Mouse (Mus musculus): ENCODE data around the gene Itgax. TPM values are rescaled to one million over a fixed set of nuclear protein-coding genes. Genes with fewer than 3 reads are reported as not detected.
"Not testable (repeated sequence)": the region's sequence is repeated elsewhere in the genome, so short reads cannot be mapped to it uniquely, and the experiment has no call there.

The Itgax gene
- under 1 TPM; 0.09 to 0.18 TPM for total RNA-seq (2021)
- long read RNA-seq, experiment 1 = 0 reads
- long read RNA-seq, experiment 2 = 0 reads

DNA sequence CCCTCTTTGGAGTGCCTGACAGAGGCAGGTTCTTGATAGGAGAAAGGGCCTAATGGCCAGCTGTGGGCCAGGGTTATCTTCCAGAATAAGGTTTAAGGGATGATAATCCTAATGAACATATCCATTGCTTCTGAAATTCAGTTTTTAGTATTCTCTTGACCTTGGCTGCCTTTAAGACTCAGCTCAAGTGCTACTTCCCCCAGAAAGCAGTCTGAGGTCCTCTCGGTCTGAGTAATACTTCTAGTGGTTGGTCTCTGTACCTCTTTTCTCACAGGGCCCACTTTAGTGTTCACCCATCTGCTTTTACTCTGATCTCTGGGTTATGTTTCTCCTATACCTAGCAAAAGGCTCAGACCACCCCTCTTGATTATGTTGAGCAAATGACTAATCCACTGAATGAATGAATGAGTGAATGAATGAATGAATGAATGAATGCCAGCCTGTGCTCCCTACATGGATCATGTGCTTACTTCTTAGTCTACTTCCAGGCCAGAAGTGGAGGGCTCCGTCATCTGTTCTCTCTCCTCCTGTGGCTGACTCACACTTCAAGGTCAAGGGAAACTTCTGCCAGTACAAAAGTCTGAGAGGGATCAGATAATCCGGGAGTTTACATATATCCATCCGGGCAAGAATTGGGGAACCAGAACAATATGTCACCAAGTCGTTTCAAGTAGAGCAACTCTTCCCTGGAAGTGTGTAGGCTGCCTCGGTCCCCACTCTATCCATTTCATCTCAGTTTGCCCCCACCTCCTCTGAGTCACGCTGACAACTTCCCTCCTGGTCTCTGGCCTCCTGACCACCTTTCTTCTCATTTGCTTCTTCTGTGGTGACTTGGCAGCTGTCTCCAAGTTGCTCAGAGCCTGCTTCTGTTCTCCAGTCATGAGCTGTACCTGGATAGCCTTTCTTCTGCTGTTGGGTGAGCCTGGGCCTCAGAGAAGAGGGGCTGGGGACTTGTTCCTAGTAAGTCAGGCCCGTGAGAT lies at the start of gene Itgax:
Gene Itgax, plus strand, starts transcription at position 807 of the 980 bp plus-strand sequence.
- no peak for DNase-seq

DNA sequence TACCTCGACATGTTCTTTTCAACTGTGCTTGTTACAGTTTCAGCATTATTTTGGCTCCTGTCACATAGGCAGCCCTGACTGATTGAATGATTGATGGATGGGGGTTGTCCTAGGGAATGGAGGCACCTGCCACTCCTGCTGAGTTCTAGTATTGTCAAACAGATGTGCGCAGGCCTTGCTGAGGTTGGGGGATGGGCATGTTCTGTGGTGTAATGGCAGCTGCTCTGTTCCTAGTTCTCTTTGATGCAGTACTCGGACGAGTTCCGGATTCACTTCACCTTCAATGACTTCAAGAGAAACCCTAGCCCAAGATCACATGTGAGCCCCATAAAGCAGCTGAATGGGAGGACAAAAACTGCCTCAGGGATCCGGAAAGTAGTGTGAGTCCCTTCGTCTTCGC lies 49.3 kb upstream of the Itgax start:
- DNase-seq = no peak

DNA sequence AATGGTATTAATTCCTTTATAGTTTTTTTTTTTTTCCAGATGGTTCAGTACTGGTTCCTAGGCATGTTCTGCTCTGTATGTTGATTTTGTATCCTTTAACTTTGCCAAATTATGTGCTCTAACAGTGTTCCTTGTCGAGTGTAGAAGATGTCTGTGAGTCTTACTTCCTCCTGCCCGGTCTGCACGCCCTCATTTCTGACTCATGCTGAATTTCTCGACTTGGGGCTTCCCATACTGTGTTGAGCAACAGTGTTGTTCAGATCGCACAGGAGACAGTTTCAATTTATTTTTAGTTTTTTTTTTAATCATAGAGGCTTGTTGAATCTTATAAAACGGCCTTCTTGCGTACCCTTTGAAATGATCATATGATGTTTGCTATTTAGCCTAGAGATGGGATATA lies 40.2 kb upstream of the Itgax start:
- no peak for DNase-seq

DNA sequence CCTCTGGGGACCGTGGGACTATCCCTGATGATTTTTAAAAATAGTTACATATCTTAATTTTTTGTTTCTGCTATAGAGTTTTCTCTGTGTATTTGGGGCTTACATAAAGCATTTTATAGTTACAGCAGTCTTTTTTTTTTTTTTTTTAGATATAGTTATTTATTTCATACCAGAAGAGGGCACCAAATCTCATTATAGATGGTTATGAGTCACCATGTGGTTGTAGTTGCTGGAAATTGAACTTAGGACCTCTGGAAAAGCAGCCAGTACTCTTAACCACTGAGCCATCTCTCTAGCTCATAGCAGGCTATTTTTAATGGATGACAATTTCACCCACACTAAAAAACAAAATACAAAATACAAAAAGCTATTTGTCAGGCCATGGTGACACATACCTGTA lies 31.2 kb upstream of the Itgax start:
- DNase-seq = no peak

DNA sequence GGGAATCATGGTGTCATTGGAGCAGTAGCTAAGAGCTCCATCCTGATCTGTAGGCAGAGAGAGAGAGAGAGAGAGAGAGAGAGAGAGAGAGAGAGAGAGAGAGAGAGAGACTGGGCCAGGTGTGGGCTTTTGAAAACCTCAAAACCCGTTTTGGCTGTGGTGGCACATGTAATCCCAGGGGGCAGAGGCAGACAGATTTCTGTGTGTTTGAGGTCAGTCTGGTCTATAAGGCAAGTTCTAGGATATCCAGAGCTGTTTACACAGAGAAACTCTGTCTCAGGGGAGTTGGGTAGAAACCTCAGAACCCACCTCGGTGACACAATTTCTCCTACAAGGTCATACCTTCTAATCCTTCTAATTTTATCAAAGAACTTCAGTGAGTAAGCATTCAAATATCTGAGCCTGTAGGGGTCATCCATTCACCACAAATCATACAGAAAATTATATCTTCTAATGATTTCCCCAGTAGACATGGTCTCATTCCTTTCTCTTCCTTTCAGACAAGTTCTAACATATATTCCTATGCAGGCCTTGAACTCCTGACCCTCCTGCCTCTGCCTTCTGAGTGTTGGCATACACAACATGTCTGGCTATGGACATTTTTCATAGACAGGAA lies 28.5 kb upstream of the Itgax start:
- DNase-seq = no peak

DNA sequence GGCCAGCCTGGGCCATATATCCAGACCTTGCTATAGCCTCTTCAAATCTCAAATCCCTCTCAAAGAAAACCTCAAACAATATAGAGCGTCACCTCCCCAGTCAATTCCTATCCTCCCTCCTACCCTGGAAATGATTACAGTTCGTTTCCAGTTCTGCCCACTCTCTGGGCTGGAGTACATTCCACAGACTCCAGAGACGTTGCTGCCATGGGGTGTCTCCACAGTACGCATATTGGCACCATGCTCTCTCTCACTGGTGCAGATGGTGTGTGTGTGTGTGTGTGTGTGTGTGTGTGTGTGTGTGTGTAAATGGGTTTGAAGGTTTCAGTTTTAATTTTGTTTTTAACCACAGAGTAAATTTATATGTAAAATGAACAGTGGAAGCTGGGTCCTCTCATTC lies 24.1 kb upstream of the Itgax start:
- no peak for DNase-seq

DNA sequence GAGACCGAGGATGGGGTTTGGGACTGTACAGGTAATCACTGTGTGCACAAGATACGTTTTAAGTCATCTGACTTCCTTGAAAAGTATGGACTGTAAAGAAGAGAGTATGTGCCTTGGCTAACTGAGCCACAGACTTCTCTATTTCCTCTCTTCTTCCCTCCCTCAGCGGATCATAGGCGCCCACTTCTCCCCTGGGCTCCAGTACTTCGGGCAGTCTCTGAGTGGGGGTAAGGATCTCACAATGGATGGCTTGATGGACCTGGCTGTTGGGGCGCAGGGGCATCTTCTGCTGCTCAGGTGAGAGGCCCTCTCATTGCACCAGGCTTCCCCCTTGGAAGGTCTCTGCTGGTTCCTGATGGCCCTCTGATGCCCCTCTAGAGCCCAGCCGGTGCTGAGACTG lies 21.9 kb upstream of the Itgax start:
- no peak for DNase-seq

DNA sequence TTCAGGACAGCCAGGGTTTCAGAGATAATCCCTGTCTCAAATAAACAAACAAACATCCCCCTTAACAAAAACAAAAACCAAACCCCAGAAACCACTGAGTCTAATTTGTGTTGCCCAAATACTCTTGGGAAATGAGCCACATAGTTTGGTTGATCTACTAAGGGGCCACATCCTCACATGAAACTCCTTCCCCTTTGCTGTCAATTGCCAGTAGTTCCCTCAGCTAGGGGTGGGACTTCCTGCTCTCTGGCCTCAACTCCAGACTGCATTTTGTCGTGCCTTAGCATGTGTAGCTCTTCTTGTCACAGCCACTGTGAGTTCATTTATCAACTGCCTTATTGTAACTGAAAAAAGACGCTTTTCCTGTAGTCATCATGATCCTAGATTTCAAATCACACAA lies 19.0 kb upstream of the Itgax start:
- DNase-seq = no peak

DNA sequence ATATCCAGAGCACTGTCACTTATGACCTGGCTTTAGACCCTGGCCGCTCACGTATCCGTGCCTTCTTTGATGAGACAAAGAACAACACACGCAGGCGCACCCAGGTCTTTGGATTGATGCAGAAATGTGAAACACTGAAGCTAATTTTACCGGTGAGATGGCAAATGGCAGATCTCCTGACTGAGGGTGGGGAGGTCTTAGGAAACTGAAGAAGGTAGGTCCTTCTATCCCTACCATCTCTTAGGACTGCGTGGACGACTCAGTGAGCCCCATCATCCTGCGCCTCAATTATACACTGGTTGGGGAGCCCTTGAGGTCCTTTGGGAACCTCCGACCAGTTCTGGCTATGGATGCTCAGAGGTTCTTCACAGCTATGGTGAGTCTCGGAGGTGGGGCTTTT lies 17.2 kb upstream of the Itgax start:
- DNase-seq = no peak

DNA sequence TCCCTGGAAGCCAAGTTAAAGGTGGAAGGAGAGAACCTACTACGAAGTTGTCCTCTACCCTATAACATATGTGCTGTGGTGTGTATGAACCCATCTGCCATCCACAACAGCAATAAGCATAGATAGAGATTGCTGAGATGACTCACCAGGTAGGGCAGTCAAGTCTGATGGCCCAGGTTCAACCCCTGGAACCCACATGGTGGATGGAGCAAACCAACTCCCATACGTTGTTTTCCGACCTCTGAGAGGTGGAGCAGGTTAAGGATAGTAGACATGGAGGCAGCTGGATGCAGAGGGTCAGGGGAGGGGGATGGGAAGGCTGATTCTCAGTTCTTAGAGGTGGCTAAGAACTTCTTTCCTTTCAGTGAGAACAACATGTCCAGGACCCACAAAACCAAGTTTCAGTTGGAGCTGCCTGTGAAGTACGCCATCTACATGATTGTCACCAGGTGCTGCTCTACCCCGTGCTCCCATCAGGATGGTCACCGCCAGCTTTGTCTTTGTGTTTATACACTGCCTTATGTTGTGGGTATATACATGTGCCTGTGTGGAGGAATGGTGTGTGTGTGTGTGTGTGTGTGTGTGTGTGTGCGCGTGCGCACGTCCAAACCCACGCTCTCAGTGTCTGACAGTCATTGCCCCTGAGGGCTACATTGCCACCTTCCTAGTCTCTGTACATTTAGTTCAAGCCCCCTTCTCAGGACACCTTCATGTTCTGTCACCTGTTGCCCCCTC lies 14.8 kb upstream of the Itgax start:
- DNase-seq = no peak

DNA sequence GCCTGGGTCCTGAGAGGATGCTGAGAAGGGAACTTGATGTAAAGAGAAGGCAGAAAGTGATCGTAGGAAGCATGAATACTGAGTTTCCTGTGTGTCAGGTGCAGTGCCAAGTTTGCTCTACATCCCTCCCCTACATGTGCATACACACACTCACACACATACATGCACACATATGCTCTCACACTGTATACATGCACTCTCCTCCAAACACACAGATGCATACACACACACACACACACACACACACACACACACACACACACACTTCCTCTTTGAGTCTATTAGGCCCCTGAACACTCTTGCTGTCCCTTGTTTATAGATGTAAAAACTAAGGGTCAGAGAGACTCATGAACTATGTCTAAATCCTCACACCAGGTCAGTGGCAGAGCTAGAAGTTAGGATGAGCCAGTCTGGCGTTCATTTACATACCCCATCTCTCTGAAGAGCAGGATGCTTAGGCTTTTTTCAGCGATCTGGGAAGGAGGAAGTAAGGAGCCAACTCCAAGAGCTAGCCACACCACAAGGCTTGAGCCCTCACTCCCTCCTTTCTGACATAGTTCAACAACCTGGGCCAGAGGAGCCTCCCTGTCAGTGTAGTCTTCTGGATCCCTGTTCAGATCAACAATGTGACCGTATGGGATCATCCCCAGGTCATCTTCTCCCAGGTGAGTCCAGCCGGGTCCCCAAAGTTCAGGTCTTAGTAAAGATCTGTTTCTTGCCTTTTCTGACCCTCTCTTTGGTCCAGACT lies 14.0 kb upstream of the Itgax start:
- DNase-seq = no peak

DNA sequence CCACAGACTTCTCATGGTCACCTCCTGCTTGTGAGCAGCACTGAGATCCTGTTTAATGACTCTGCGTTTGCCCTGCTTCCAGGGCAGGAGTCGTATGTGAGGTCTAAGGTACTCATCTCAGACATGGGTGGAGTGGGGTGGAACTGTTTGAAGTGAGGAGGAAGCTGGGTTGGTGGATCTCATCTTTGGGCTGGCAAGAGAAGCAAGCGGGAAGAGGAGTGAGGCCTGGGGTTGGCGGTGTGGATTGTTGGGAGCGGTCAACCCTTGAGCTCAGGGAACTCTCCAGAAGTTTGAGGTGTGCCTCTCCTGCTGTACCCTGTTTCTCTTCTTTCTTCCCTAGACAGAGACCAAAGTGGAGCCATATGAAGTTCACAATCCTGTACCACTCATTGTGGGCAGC lies 13.0 kb upstream of the Itgax start:
- DNase-seq = no peak

DNA sequence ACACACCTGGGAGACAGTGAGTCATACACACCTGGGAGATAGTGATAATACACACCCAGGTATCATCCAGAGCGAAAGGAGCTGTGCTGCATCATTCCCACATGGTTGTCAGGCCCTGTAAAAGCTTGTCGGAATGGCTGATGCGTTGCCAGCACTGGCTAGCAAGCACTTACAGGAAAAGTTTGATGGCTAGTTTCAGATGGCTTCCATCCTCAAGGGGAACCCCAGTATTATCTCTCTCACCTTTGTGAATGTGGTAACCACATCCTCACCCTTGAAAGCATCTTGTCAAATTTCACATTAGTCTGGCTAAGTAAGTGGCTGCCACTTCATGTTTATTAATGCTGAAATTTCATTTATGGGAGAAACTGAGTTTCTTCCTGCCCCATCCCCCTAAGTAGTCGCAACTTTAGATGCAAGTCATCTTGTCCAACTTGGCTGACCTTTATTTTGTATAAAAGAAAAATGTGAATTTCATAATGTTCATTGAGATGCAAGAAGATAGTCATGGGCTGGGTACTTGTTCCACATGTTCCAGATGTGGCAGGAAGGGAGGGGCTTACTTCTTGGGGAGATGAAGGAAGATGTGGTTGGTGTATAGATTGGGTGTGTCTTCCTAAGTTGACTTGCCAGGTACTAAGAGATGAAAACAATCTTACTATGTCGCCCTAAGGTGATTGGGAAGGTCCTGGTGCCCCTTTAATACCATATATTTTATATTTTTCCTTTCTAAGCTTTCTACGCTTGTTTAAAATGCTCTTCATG lies 9.4 kb upstream of the Itgax start:
- no peak for DNase-seq

DNA sequence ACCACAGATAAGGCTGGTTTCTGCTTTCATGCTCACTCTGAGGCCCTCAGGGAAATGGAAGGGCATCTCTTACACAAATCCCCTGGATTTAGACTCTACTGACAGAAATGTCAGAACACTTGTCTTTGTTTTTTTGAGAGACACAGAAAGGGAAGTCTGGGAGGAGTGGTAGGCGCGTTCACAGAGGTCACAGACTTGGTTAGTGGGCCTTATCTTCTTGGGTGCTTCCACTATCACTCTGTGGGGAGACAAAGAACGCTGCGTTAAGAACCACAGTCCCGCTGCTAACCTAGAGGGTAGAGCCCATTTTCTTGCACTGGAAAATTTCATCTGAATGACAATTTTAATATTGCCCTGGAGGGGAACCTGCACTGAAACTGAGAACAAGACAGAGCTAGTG lies 2.8 kb downstream of the Itgax start:
- DNase-seq = no peak

DNA sequence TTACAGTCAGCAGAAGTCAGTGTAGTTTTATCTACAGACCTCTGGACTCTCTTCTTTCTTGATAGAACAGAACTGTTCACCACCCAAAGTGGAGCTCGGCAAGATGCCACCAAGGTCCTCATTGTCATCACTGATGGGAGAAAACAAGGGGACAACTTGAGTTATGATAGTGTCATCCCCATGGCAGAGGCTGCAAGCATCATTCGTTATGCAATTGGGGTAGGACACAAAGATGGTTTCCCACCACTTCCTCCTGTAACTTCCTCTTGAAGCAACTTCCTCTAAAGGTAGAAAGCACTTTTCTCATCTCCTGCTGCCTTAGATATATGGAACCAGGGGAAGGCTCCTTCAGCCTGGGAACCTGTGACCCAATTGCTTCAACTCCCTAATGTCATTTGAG lies 4.2 kb downstream of the Itgax start:
- no peak for DNase-seq

DNA sequence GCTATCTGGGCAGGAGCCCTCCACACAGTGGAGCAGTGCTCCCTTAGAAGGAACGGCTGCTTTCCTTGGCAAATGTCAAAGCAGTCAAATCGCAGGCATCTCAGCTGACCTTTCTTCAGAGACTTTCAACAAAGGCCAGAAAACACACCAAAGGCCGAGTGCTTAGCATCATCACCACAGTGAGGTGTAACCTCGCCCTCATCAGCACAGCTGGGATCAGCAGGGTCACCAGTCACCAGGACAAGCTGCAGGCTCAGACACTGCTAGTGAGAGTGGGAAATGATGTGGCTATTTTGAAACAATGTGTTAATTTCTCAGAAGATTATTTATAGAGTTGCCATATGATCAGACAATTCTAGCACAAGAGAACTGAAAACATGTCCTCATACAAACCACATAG lies 7.6 kb downstream of the Itgax start:
- no peak for DNase-seq

DNA sequence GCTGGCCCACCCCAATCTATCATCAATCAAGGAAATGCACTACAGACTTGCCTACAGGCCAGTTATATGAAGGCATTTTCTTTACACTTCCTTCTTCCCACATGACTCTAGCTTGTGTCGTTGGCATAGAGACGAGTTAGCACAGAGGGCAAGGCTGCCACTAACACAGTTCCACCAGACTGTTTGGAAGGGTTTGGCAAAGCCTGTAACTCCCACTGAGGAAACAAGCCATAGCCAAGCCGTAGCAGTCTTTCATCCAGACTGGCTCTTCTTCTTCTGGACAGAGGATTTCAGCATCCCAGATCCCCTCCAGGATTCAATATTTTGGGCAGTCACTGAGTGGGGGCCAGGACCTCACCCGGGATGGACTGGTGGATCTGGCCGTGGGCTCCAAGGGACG lies 10.3 kb downstream of the Itgax start:
- DNase-seq = no peak

DNA sequence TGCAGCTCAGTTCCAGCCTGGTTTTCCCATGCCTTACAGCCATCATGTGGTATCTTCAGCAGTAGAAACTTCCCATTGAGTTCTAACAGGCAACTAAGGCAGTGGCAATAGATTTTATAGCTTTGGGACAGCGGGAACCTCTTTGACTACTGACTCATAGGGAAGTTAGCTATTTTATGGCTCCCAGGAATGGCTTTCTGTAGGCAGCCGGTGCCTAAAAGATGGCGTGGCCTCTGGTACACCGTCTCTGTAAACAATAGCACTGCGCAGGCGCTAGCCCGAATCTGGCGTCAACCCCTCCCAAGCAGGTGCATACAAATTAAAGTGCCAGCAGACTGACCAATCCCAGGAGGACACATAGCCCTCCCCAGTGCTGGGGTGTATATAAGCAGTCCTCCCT lies 21.6 kb downstream of the Itgax start:
- DNase-seq = no peak

DNA sequence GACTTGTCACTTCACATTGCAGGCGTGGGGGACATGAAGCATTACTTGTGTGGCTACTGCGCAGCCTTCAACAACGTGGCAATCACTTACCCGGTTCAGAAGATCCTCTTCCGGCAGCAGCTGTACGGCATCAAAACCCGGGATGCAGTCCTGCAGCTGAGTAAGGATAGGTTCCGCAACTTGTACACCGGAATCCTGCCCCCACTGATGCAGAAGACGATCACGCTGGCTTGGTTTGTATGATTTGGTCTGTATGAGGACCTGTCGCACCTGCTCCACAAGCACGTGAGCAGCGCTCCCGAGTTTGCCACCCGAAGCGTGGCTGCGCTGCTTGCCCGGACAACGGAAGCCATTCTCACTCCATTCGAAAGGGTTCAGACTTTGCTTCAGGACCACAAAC lies 24.7 kb downstream of the Itgax start, which contains the start of gene Itgad:
Gene Itgad, plus strand, starts transcription at position 301 of the 400 bp plus-strand sequence.
- DNase-seq = no peak

DNA sequence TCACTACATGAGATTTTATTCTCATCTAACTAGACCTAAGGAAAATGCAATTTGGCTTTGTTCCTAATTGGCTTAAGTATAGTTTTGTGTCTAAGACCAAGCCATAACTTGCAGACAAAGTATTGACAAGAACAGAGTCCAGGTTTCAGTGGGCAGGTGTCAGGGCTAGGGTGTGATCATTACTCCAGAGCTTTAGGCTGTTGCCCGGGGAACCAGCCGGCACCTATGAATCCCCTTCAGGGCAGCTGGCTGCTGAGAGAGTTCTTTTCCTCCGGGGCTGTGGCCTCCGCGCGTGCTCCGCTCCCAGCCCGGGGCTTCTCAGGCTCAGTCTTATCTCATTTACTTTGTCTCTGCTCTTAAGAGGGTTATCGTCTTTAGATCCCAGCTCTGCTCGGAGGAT lies 25.6 kb downstream of the Itgax start:
- no peak for DNase-seq

DNA sequence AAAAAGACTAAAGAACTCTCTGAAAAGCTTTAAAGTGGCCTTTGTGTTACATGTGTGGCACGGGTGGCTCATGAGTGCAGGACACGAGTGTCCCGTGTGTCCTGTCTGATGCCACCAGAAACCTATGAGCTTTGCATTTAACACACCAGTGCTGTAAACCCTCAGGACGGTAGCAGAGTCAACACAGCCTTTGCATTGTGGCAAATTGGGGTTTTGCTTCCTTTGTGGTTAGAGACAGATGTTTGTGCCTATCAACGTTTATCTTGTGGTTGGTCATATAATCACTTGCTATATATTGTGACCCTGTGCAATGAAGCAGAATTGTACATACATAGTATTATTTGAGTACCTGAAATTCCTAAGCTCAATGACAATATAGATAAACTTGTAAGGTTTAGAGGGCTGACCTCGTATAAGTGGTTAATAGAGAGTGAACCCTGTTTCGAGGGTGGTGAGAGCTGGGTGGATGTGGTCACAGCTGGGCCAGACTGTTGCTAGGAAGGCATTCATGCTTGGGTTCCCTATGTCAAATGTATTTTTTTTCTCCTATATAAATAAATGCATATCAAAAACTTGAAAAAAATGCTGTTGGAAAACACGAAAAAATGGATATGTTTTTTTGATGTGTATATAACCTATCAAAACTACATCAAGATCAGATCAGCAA lies 29.5 kb downstream of the Itgax start:
- not testable (repeated sequence) for DNase-seq

Data from gastrocnemius, postnatal 10 days (tissue).